Mouse (Mus musculus): ENCODE results near the gene Slc8a1.

DNA sequence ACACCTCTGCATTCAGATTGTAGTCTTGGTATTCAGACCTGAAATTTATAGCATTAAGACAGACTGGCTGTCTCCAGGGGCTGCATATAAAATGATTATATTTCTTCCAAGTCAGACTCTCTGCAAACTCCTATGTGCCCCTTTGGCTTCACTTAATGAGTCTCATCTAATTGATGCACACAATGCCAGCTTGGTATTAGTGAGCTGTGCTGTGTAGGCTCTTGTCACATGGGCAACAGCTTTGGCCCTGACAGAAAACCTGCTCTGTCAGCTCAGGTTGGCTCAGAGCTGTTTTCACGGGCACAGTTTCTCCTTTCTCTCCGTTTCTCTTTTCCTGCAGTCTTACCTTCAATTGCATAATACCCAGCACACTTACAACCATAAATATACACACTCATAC is 60.7 kb downstream of the Slc8a1 start:
- no peak for TF ChIP-seq POLR2A (IDR thresholded peaks at IDR 0.05; ENCODE audit: insufficient read depth, low read depth, low read length)
- no peak for TF ChIP-seq CTCF (IDR thresholded peaks at IDR 0.05)

All from heart, adult 2 months (tissue).